Mouse (Mus musculus) 3T3-L1 (cell line): Measurements from ENCODE around the gene Cdkn2c.

Source experiments
- DNase-seq: peaks from one replicate; pipeline ENCODE4 v3.0.0-alpha.2; 2015; ENCODE audit warnings: low read depth, low spot score

The Cdkn2c gene

GRCm38 (mm10) chr4:109657021-109657850 lies 9.8 kb downstream of the Cdkn2c start:
- DNase-seq: peak; percentile 67

- DNase-seq: no peak
Measured at GRCm38 (mm10) chr4:109656301-109656700, 10.7 kb downstream of the Cdkn2c start.

GRCm38 (mm10) chr4:109655738-109656137 lies 11.3 kb downstream of the Cdkn2c start:
- DNase-seq: no peak

GRCm38 (mm10) chr4:109654701-109655100 lies 12.3 kb downstream of the Cdkn2c start:
- no peak for DNase-seq

- DNase-seq: no peak
Measured at GRCm38 (mm10) chr4:109653251-109653650, 13.7 kb downstream of the Cdkn2c start.

- no peak for DNase-seq
Measured at GRCm38 (mm10) chr4:109649331-109649730, 17.7 kb downstream of the Cdkn2c start.

GRCm38 (mm10) chr4:109647281-109647680 lies 19.7 kb downstream of the Cdkn2c start:
- peak; percentile 82 for DNase-seq

GRCm38 (mm10) chr4:109641451-109641850 lies 25.5 kb downstream of the Cdkn2c start:
- DNase-seq: no peak

GRCm38 (mm10) chr4:109640141-109640540 lies 26.8 kb downstream of the Cdkn2c start:
- no peak for DNase-seq

- DNase-seq: no peak
Measured at GRCm38 (mm10) chr4:109639356-109639755, 27.6 kb downstream of the Cdkn2c start.

- no peak for DNase-seq
Measured at GRCm38 (mm10) chr4:109634971-109635370, 32.0 kb downstream of the Cdkn2c start.

- no peak for DNase-seq
Measured at GRCm38 (mm10) chr4:109631029-109631428, 36.0 kb downstream of the Cdkn2c start.

- DNase-seq: no peak
Measured at GRCm38 (mm10) chr4:109630215-109630614, 36.8 kb downstream of the Cdkn2c start.

GRCm38 (mm10) chr4:109612596-109612995 lies 54.4 kb downstream of the Cdkn2c start:
- DNase-seq: peak; percentile 33
